Mouse (Mus musculus): ENCODE data around the gene Macrod2. TPM values are rescaled to one million over a fixed set of nuclear protein-coding genes. Genes with fewer than 3 reads are reported as not detected.

Gene Macrod2
- polyA plus RNA-seq, 1 experiment = not detected

- no peaks in the 10 kb centered on the region; the same call in 1 of the 2 replicates for H3K4me1 ChIP-seq (ENCODE audit: control insufficient read depth, insufficient read depth, low read length)
- H3K27ac ChIP-seq (ENCODE audit: insufficient read depth, low read depth, low read length) = no peak overlapping the region
- 97% methylated on average over 1 of the region's 1 CpGs for WGBS
- no peak for TF ChIP-seq POLR2A (IDR thresholded peaks at IDR 0.05; ENCODE audit: insufficient read depth, low read depth, low read length)
- no peak for TF ChIP-seq CTCF (IDR thresholded peaks at IDR 0.05; ENCODE audit: insufficient read depth, low read depth, low read length)
- no peak overlapping the region for H3K4me3 ChIP-seq (ENCODE audit: insufficient read depth, low read depth, low read length)
These were observed 833.7 kb downstream of the Macrod2 start for GRCm38 (mm10) chr2:141228809-141229208.

GRCm38 (mm10) chr2:141229820-141230219 is 834.7 kb downstream of the Macrod2 start:
- Histone ChIP-seq H3K4me1 (ENCODE audit: control insufficient read depth, insufficient read depth, low read length) (no peaks in the 10 kb centered on the region; the same call in 1 of the 2 replicates), H3K4me3 (ENCODE audit: insufficient read depth, low read depth, low read length) (no peak overlapping the region), H3K27ac (ENCODE audit: insufficient read depth, low read depth, low read length) (no peak overlapping the region)
- WGBS = 45% methylated on average over 6 of the region's 6 CpGs
- TF ChIP-seq CTCF (IDR thresholded peaks at IDR 0.05; ENCODE audit: insufficient read depth, low read depth, low read length) (no peak), POLR2A (IDR thresholded peaks at IDR 0.05; ENCODE audit: insufficient read depth, low read depth, low read length) (no peak)

GRCm38 (mm10) chr2:141231011-141231668 is 836.0 kb downstream of the Macrod2 start:
- TF ChIP-seq CTCF (IDR thresholded peaks at IDR 0.05; ENCODE audit: insufficient read depth, low read depth, low read length) (no peak), POLR2A (IDR thresholded peaks at IDR 0.05; ENCODE audit: insufficient read depth, low read depth, low read length) (no peak)
- Histone ChIP-seq H3K4me3 (ENCODE audit: insufficient read depth, low read depth, low read length) (no peak overlapping the region), H3K4me1 (ENCODE audit: control insufficient read depth, insufficient read depth, low read length) (no peaks in the 10 kb centered on the region; the same call in 1 of the 2 replicates), H3K27ac (ENCODE audit: insufficient read depth, low read depth, low read length) (no peak overlapping the region)
- WGBS = 63% methylated on average over 16 of the region's 16 CpGs

- H3K4me1 ChIP-seq (ENCODE audit: control insufficient read depth, insufficient read depth, low read length) = no peaks in the 10 kb centered on the region; the same call in 1 of the 2 replicates
- TF ChIP-seq POLR2A (IDR thresholded peaks at IDR 0.05; ENCODE audit: insufficient read depth, low read depth, low read length) (no peak), CTCF (IDR thresholded peaks at IDR 0.05; ENCODE audit: insufficient read depth, low read depth, low read length) (no peak)
- H3K27ac ChIP-seq (ENCODE audit: insufficient read depth, low read depth, low read length) = no peak overlapping the region
- WGBS = 81% methylated on average over 8 of the region's 8 CpGs
- no peak overlapping the region for H3K4me3 ChIP-seq (ENCODE audit: insufficient read depth, low read depth, low read length)
These were observed 839.2 kb downstream of the Macrod2 start for GRCm38 (mm10) chr2:141234306-141234705.

- WGBS = 63% methylated on average over 5 of the region's 5 CpGs
- H3K27ac ChIP-seq (ENCODE audit: insufficient read depth, low read depth, low read length) = no peak overlapping the region
- no peaks in the 10 kb centered on the region; the same call in 1 of the 2 replicates for H3K4me1 ChIP-seq (ENCODE audit: control insufficient read depth, insufficient read depth, low read length)
- H3K4me3 ChIP-seq (ENCODE audit: insufficient read depth, low read depth, low read length) = no peak overlapping the region
- TF ChIP-seq POLR2A (IDR thresholded peaks at IDR 0.05; ENCODE audit: insufficient read depth, low read depth, low read length) (no peak), CTCF (IDR thresholded peaks at IDR 0.05; ENCODE audit: insufficient read depth, low read depth, low read length) (no peak)
These were observed 839.8 kb downstream of the Macrod2 start for GRCm38 (mm10) chr2:141234724-141235453.

- no peak for TF ChIP-seq POLR2A (IDR thresholded peaks at IDR 0.05; ENCODE audit: insufficient read depth, low read depth, low read length)
- TF ChIP-seq CTCF (IDR thresholded peaks at IDR 0.05; ENCODE audit: insufficient read depth, low read depth, low read length) = no peak
- no peak overlapping the region for H3K4me3 ChIP-seq (ENCODE audit: insufficient read depth, low read depth, low read length)
- no peak overlapping the region for H3K27ac ChIP-seq (ENCODE audit: insufficient read depth, low read depth, low read length)
- WGBS = 94% methylated on average over 2 of the region's 2 CpGs
- H3K4me1 ChIP-seq (ENCODE audit: control insufficient read depth, insufficient read depth, low read length) = no peaks in the 10 kb centered on the region
These were observed 852.6 kb downstream of the Macrod2 start for GRCm38 (mm10) chr2:141247680-141248079.

GRCm38 (mm10) chr2:141264582-141264981 is 869.5 kb downstream of the Macrod2 start:
- H3K4me1 ChIP-seq (ENCODE audit: control insufficient read depth, insufficient read depth, low read length) = no peaks in the 10 kb centered on the region
- 84% methylated on average over 4 of the region's 4 CpGs for WGBS
- no peak overlapping the region for H3K27ac ChIP-seq (ENCODE audit: insufficient read depth, low read depth, low read length)
- H3K4me3 ChIP-seq (ENCODE audit: insufficient read depth, low read depth, low read length) = no peak overlapping the region
- TF ChIP-seq POLR2A (IDR thresholded peaks at IDR 0.05; ENCODE audit: insufficient read depth, low read depth, low read length) (no peak), CTCF (IDR thresholded peaks at IDR 0.05; ENCODE audit: insufficient read depth, low read depth, low read length) (no peak)

GRCm38 (mm10) chr2:141266591-141266990 is 871.5 kb downstream of the Macrod2 start:
- no peaks in the 10 kb centered on the region for H3K4me1 ChIP-seq (ENCODE audit: control insufficient read depth, insufficient read depth, low read length)
- TF ChIP-seq CTCF (IDR thresholded peaks at IDR 0.05; ENCODE audit: insufficient read depth, low read depth, low read length) (no peak), POLR2A (IDR thresholded peaks at IDR 0.05; ENCODE audit: insufficient read depth, low read depth, low read length) (no peak)
- H3K27ac ChIP-seq (ENCODE audit: insufficient read depth, low read depth, low read length) = no peak overlapping the region
- no peak overlapping the region for H3K4me3 ChIP-seq (ENCODE audit: insufficient read depth, low read depth, low read length)

GRCm38 (mm10) chr2:141271541-141271940 is 876.4 kb downstream of the Macrod2 start:
- WGBS = 82% methylated on average over 4 of the region's 4 CpGs
- Histone ChIP-seq H3K4me3 (ENCODE audit: insufficient read depth, low read depth, low read length) (no peak overlapping the region), H3K27ac (ENCODE audit: insufficient read depth, low read depth, low read length) (no peak overlapping the region), H3K4me1 (ENCODE audit: control insufficient read depth, insufficient read depth, low read length) (no peaks in the 10 kb centered on the region)
- TF ChIP-seq CTCF (IDR thresholded peaks at IDR 0.05; ENCODE audit: insufficient read depth, low read depth, low read length) (no peak), POLR2A (IDR thresholded peaks at IDR 0.05; ENCODE audit: insufficient read depth, low read depth, low read length) (no peak)
